Mouse (Mus musculus): ENCODE measurements around the gene Casz1. TPM values are rescaled to one million over a fixed set of nuclear protein-coding genes. Genes with fewer than 3 reads are reported as not detected.

Casz1 gene
- polyA plus RNA-seq, 1 experiment from 2014 or later, result 5.6 TPM

DNA sequence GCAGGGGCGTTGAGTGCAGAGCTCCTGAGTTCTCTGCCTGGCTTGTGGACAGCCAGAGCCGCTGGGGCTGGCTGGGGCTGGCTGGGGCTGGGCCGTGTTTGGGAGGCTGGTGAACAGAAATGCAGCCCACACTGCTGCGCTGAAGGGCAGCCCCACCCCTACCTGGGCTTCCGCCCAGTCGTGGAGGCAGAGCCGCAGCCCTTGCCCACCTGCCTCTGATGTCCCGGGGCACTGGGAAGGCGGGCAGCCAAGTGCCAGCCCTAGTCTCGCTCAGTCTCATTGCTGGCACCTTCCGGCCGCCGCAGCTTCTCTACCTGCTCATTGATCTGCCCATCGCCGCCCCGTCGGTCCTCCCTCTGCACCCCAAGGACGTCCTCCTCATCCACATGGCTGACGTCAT, 156.9 kb downstream of the Casz1 start:
- no peak overlapping the region for H3K4me3 ChIP-seq (ENCODE audit: low read depth, low read length)

DNA sequence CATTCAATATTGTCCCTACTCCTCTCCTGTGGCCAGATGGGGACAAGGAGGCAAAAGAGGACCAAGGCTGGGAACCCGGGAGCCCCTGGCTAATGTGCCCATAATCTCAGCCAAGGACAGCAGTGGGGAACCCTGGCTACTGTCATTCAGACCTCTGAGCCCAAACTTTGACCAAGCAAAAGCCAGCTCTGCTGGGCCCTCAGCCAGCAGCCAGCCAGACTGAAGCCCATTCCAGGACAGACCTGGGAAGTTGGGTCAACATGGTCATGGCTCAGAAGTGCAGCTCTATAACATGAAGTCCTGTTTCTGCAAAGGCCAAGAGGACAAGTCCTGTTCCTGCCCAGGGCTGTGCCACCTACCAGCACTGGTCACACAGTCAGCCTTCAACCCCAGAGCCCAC, 157.9 kb downstream of the Casz1 start:
- no peak overlapping the region for H3K4me3 ChIP-seq (ENCODE audit: low read depth, low read length)
- 89% methylated on average over 1 of the region's 1 CpGs for WGBS
- H3K27ac ChIP-seq (ENCODE audit: low read depth, low read length), result no peak overlapping the region
- no peak for ATAC-seq
- no peak overlapping the region for H3K4me2 ChIP-seq (replicated peaks; ENCODE audit: low read depth)
- no peak for TF ChIP-seq CTCF (IDR thresholded peaks at IDR 0.05; ENCODE audit: low read depth)
- no peaks in the 10 kb centered on the region for H3K4me1 ChIP-seq (replicated peaks; ENCODE audit: control insufficient read depth, insufficient read depth, low read length)
- peaks cover 51% of the 10 kb centered on the region for H3K36me3 ChIP-seq (ENCODE audit: control insufficient read depth, insufficient read depth)
- no peaks in the 10 kb centered on the region for H3K27me3 ChIP-seq (replicated peaks; ENCODE audit: control insufficient read depth, insufficient read depth, low read length)
- no peaks in the 10 kb centered on the region for H3K9me3 ChIP-seq (ENCODE audit: control insufficient read depth)
- no peak overlapping the region for H3K9ac ChIP-seq (ENCODE audit: low read depth, low read length)

More for the DNA sequence above, 156.9 kb downstream of the Casz1 start:
- Histone ChIP-seq H3K4me2 (replicated peaks; ENCODE audit: low read depth) (no peak overlapping the region), H3K27ac (ENCODE audit: low read depth, low read length) (no peak overlapping the region), H3K36me3 (ENCODE audit: control insufficient read depth, insufficient read depth) (peaks cover 47% of the 10 kb centered on the region), H3K27me3 (replicated peaks; ENCODE audit: control insufficient read depth, insufficient read depth, low read length) (no peaks in the 10 kb centered on the region), H3K4me1 (replicated peaks; ENCODE audit: control insufficient read depth, insufficient read depth, low read length) (no peaks in the 10 kb centered on the region), H3K9ac (ENCODE audit: low read depth, low read length) (no peak overlapping the region), H3K9me3 (ENCODE audit: control insufficient read depth) (no peaks in the 10 kb centered on the region)
- TF ChIP-seq CTCF (IDR thresholded peaks at IDR 0.05; ENCODE audit: low read depth), result no peak
- 91% methylated on average over 18 of the region's 19 CpGs for WGBS
- ATAC-seq, result no peak

DNA sequence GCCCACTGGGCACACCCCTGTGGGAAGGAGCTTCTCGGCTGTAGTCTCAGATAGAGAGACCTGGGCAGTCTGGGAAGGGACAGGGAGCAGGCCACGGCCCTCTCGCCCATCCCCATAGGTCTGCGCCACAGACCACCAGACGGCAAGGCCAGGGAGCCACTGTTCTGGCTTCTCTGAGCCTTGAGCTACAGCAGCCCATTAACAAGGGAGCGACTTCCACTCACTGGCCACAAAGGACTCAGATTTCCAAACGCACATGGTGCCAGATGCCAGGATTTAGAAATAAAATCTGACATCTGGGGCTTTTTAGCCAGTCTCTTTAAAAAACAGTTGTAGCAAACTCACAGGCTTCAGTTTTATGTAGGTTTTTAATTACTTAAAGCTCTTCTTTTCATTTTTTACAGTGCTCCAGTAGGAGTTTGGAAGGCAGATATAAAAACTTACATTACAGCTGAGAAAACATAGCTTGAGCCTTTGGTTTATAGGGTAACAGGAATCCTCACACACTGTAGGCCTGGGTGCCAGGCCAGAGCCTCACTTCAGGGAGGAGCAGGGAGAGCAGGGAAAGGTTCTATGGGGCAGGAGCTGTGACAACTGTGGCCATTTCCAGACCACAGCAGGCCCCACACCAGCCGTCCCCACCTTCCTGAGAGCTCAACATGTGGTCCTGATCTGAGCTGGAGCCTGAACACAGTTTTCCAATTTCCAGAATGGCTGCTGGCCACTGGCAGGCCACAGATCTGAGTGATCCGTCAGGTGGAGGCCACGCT, 160.5 kb downstream of the Casz1 start:
- Histone ChIP-seq H3K4me3 (ENCODE audit: low read depth, low read length) (no peak overlapping the region), H3K9me3 (ENCODE audit: control insufficient read depth) (no peaks in the 10 kb centered on the region), H3K4me2 (replicated peaks; ENCODE audit: low read depth) (no peak overlapping the region), H3K27me3 (replicated peaks; ENCODE audit: control insufficient read depth, insufficient read depth, low read length) (no peaks in the 10 kb centered on the region), H3K36me3 (ENCODE audit: control insufficient read depth, insufficient read depth) (peaks cover 51% of the 10 kb centered on the region), H3K27ac (ENCODE audit: low read depth, low read length) (no peak overlapping the region), H3K9ac (ENCODE audit: low read depth, low read length) (no peak overlapping the region), H3K4me1 (replicated peaks; ENCODE audit: control insufficient read depth, insufficient read depth, low read length) (no peaks in the 10 kb centered on the region)
- ATAC-seq, result no peak
- 93% methylated on average over 10 of the region's 10 CpGs for WGBS
- TF ChIP-seq CTCF (IDR thresholded peaks at IDR 0.05; ENCODE audit: low read depth), result no peak

DNA sequence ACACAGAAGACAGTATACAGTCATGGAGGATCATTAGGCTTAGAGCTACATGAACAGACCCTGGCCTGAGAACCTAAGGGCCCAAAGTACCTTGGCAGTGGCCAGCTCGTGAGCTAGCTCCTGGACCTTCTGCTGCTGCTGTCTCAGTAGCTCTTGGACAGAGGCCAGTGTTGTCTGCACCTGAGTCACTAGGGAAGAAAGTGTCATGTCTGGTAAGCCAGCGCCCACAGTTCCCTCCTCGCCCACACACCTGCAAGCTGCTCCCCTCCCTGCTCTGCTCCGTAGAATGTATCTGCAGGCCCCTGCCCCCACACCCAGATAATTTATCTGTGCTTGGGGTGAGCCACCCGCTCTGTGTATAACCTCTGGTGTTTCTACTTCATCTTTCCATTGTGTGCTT, 161.9 kb downstream of the Casz1 start:
- ATAC-seq, result no peak
- WGBS, result 83% methylated on average over 5 of the region's 5 CpGs
- Histone ChIP-seq H3K4me1 (replicated peaks; ENCODE audit: control insufficient read depth, insufficient read depth, low read length) (no peaks in the 10 kb centered on the region), H3K4me2 (replicated peaks; ENCODE audit: low read depth) (no peak overlapping the region), H3K9ac (ENCODE audit: low read depth, low read length) (no peak overlapping the region), H3K27ac (ENCODE audit: low read depth, low read length) (no peak overlapping the region), H3K9me3 (ENCODE audit: control insufficient read depth) (no peaks in the 10 kb centered on the region), H3K27me3 (replicated peaks; ENCODE audit: control insufficient read depth, insufficient read depth, low read length) (no peaks in the 10 kb centered on the region), H3K4me3 (ENCODE audit: low read depth, low read length) (no peak overlapping the region), H3K36me3 (ENCODE audit: control insufficient read depth, insufficient read depth) (peaks cover 44% of the 10 kb centered on the region)
- TF ChIP-seq CTCF (IDR thresholded peaks at IDR 0.05; ENCODE audit: low read depth), result no peak

DNA sequence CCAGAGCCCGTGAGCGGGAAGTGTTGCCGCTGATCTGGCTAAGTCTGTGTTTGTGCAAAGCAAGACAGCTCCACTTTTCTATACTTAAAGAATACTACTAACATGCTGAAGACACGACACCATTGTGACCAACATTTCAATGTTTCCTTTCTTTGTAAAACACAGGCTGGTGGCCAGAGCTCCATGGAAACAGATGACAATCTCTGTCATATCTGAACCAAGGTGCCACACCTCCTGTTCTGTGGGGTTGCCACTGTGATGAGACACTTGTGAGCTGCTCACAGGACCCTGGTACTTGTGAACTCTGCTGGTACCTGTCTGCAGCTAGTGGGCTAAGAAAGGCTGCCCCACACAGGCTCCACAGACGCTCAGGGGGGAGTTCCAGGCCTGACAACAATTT, 164.6 kb downstream of the Casz1 start:
- H3K4me2 ChIP-seq (replicated peaks; ENCODE audit: low read depth), result no peak overlapping the region
- H3K9ac ChIP-seq (ENCODE audit: low read depth, low read length), result no peak overlapping the region
- no peak overlapping the region for H3K27ac ChIP-seq (ENCODE audit: low read depth, low read length)
- H3K9me3 ChIP-seq (ENCODE audit: control insufficient read depth), result no peaks in the 10 kb centered on the region
- no peak overlapping the region for H3K4me3 ChIP-seq (ENCODE audit: low read depth, low read length)
- H3K4me1 ChIP-seq (replicated peaks; ENCODE audit: control insufficient read depth, insufficient read depth, low read length), result 0 out of 2 replicates have a peak, but pooled peaks cover 4% of the 10 kb centered on the region
- TF ChIP-seq CTCF (IDR thresholded peaks at IDR 0.05; ENCODE audit: low read depth), result no peak
- H3K36me3 ChIP-seq (ENCODE audit: control insufficient read depth, insufficient read depth), result peaks cover 28% of the 10 kb centered on the region
- 67% methylated on average over 5 of the region's 5 CpGs for WGBS
- H3K27me3 ChIP-seq (replicated peaks; ENCODE audit: control insufficient read depth, insufficient read depth, low read length), result no peaks in the 10 kb centered on the region
- ATAC-seq, result no peak

DNA sequence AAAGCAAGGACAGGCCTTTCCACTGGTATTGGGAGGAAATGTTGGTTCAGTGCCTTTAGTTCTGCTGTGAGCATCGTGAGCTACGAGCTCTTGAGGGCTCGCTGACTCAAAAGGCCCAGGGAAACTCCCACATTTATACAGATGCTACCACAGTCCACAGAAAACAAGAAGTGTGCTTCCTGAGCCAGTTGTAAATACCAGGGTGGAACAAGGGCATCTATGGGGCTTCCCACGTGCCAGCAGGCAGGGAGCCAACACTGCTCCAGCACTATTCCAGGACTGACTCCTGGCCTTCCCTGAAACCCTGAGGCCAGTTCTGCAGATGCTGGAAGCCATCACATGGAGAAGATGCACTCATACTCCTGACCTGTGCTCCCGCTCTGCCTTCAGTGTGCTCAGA, 165.4 kb downstream of the Casz1 start:
- Histone ChIP-seq H3K4me3 (ENCODE audit: low read depth, low read length) (no peak overlapping the region), H3K9ac (ENCODE audit: low read depth, low read length) (no peak overlapping the region), H3K36me3 (ENCODE audit: control insufficient read depth, insufficient read depth) (peaks cover 22% of the 10 kb centered on the region; the same call in 1 of the 2 replicates), H3K4me1 (replicated peaks; ENCODE audit: control insufficient read depth, insufficient read depth, low read length) (0 out of 2 replicates have a peak, but pooled peaks cover 4% of the 10 kb centered on the region), H3K27ac (ENCODE audit: low read depth, low read length) (no peak overlapping the region), H3K4me2 (replicated peaks; ENCODE audit: low read depth) (no peak overlapping the region), H3K27me3 (replicated peaks; ENCODE audit: control insufficient read depth, insufficient read depth, low read length) (no peaks in the 10 kb centered on the region), H3K9me3 (ENCODE audit: control insufficient read depth) (no peaks in the 10 kb centered on the region)
- no peak for ATAC-seq
- TF ChIP-seq CTCF (IDR thresholded peaks at IDR 0.05; ENCODE audit: low read depth), result no peak
- WGBS, result 69% methylated on average over 5 of the region's 5 CpGs

Data from intestine, postnatal 0 days (tissue).